Mouse (Mus musculus) neural tube, embryonic 15.5 days (tissue): ENCODE results near the gene Foxn3. TPM values are rescaled to one million over a fixed set of nuclear protein-coding genes. Genes with fewer than 3 reads are reported as not detected.

Experiments used
- ATAC-seq: fragments of 200-750 bp; cut with Nextera tagmentation; 2 replicates; pipeline ENCODE4 v1.8.0; 2017; ENCODE audit warnings: mild to moderate bottlenecking, moderate TSS enrichment, moderate library complexity; ENCODE audit not compliant: low FRiP score
- H3K27ac ChIP-seq: fragments of 300-500 bp; sonication (generic); replicated peaks from 2 replicates; pipeline ENCODE4 v1.5.1; 2015; ENCODE audit warnings: mild to moderate bottlenecking, inconsistent platforms
- H3K27me3 ChIP-seq: fragments of 300-500 bp; sonication (generic); replicated peaks from 2 replicates; pipeline ENCODE4 v1.6.1; 2015; ENCODE audit warnings: inconsistent platforms
- H3K36me3 ChIP-seq: fragments of 300-500 bp; sonication (generic); 2 replicates; pipeline ENCODE4 v1.6.1; 2015; ENCODE audit warnings: inconsistent platforms
- H3K4me1 ChIP-seq: fragments of 300-500 bp; sonication (generic); 2 replicates; pipeline ENCODE4 v1.6.1; 2015; ENCODE audit warnings: inconsistent platforms
- H3K4me2 ChIP-seq: fragments of 300-500 bp; sonication (generic); 2 replicates; pipeline ENCODE4 v1.6.1; 2015; ENCODE audit warnings: inconsistent platforms, mild to moderate bottlenecking, moderate library complexity
- H3K4me3 ChIP-seq: fragments of 300-500 bp; sonication (generic); replicated peaks from 2 replicates; pipeline ENCODE4 v1.5.1; 2015; ENCODE audit warnings: mild to moderate bottlenecking, inconsistent platforms
- H3K9ac ChIP-seq: fragments of 300-500 bp; sonication (generic); replicated peaks from 2 replicates; pipeline ENCODE4 v1.6.1; 2015; ENCODE audit warnings: mild to moderate bottlenecking, inconsistent platforms
- H3K9me3 ChIP-seq: fragments of 300-500 bp; sonication (generic); replicated peaks from 2 replicates; pipeline ENCODE4 v1.6.1; 2016; ENCODE audit warnings: inconsistent platforms
- WGBS: fragments of 180-500 bp; shearing (Covaris S2); methylation state at CpG from one replicate; pipeline ENCODE4 v1.1.7; 2015; ENCODE audit warnings: mixed read lengths; 5-methylcytosine and 5-hydroxymethylcytosine counted together
- polyA plus RNA-seq: library from polyadenylated mRNA; unstranded; fragments of >200 nt; fragmentation: Nextera tagmentation; extraction: Ambion mirVana; gene quantifications from 2 replicates; pipeline ENCODE4 v1.2.1, GENCODE M21; 2015

The Foxn3 gene
- polyA plus RNA-seq, 1 experiment from 2014 or later: 84.4 TPM

DNA sequence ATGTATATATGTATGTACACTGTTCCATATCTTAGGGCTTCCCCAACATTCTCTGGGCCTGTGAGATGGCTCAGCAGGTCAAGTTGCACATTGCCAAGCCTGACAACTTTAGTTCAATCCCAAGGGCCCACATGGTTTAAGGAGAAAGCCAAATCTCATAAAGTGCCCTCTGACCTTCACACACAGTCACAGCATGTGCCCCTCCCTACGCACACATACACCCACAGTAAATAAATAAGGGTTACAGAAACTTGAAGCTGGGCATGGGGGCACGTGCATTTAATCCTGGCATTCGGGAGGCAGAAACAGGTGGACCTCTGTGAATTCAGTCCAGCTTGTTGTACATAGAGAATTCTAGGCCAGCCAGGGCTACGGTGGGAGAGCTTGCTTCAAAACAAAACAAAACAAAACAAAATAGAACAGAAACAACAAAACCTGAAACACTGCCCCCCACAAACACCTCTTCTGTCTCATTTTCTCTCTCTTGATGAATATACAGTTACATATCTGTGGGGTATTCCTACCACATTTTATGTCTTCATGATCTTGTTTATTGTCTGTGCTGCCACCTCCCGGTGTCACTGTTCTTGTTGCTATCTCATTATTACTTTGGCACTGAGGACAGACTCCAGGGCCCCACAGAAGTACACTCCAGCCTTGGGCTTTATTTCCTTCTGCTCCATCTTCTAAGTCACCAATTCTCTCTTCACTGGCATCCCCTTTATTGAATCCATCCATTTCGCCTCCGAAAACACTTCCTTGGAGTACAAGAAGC is 19.8 kb downstream of the Foxn3 start:
- ATAC-seq: no peak
- no peak overlapping the region for H3K9ac ChIP-seq
- peaks cover 8% of the 10 kb centered on the region for H3K4me1 ChIP-seq
- H3K4me3 ChIP-seq: no peak overlapping the region
- no peaks in the 10 kb centered on the region for H3K27me3 ChIP-seq
- no peaks in the 10 kb centered on the region for H3K9me3 ChIP-seq
- no peak overlapping the region for H3K4me2 ChIP-seq
- H3K27ac ChIP-seq: no peak overlapping the region
- WGBS: 96% methylated on average over 7 of the region's 7 CpGs
- H3K36me3 ChIP-seq: no peaks in the 10 kb centered on the region; the same call in 1 of the 2 replicates

- Histone ChIP-seq H3K9me3 (no peaks in the 10 kb centered on the region), H3K4me1 (0 out of 2 replicates have a peak, but pooled peaks cover 1% of the 10 kb centered on the region), H3K27me3 (no peaks in the 10 kb centered on the region), H3K9ac (no peak overlapping the region), H3K36me3 (no peaks in the 10 kb centered on the region; the same call in 1 of the 2 replicates), H3K4me2 (no peak overlapping the region), H3K4me3 (no peak overlapping the region), H3K27ac (no peak overlapping the region)
- WGBS: 96% methylated on average over 4 of the region's 4 CpGs
- ATAC-seq: no peak
These were observed 23.2 kb downstream of the Foxn3 start for GRCm38 (mm10) chr12:99540201-99540600.

GRCm38 (mm10) chr12:99537316-99537715 is 26.1 kb downstream of the Foxn3 start:
- Histone ChIP-seq H3K4me1 (no peaks in the 10 kb centered on the region), H3K27ac (no peak overlapping the region), H3K9ac (no peak overlapping the region), H3K4me3 (no peak overlapping the region), H3K4me2 (no peak overlapping the region), H3K27me3 (no peaks in the 10 kb centered on the region), H3K36me3 (peaks cover 2% of the 10 kb centered on the region; the same call in 1 of the 2 replicates), H3K9me3 (no peaks in the 10 kb centered on the region)
- 91% methylated on average over 6 of the region's 6 CpGs for WGBS
- ATAC-seq: no peak

GRCm38 (mm10) chr12:99536426-99536825 is 27.0 kb downstream of the Foxn3 start:
- Histone ChIP-seq H3K27ac (no peak overlapping the region), H3K4me2 (no peak overlapping the region), H3K4me1 (no peaks in the 10 kb centered on the region), H3K9ac (no peak overlapping the region), H3K27me3 (no peaks in the 10 kb centered on the region), H3K4me3 (no peak overlapping the region), H3K9me3 (no peaks in the 10 kb centered on the region), H3K36me3 (peaks cover 2% of the 10 kb centered on the region; the same call in 1 of the 2 replicates)
- 98% methylated on average over 5 of the region's 5 CpGs for WGBS
- ATAC-seq: no peak

DNA sequence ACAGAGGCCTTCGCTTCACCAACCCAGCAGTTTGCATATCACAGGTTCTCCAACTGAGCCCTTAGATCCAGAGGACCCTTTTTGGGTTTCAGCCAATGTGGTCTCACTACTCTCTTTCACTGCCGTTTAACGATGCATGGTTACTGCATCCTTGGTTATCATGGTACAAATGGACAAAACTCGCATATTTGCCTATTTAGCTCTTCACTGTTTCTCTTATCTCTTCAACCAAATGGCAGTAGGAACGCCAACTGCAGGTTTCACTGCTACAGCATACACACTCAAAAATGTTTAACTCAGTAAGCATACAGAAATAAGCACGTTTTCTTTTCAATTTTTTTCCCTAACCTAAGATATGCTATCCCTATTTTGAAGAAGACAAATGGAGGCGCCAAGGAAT is 31.0 kb downstream of the Foxn3 start:
- no peak for ATAC-seq
- H3K27me3 ChIP-seq: no peaks in the 10 kb centered on the region
- H3K4me3 ChIP-seq: no peak overlapping the region
- H3K9ac ChIP-seq: no peak overlapping the region
- no peak overlapping the region for H3K4me2 ChIP-seq
- peaks cover 2% of the 10 kb centered on the region; the same call in 1 of the 2 replicates for H3K36me3 ChIP-seq
- H3K27ac ChIP-seq: no peak overlapping the region
- H3K4me1 ChIP-seq: peaks cover 12% of the 10 kb centered on the region
- WGBS: 91% methylated on average over 7 of the region's 7 CpGs
- no peaks in the 10 kb centered on the region for H3K9me3 ChIP-seq

- H3K4me3 ChIP-seq: no peak overlapping the region
- H3K9me3 ChIP-seq: no peaks in the 10 kb centered on the region
- no peak for ATAC-seq
- 0 out of 2 replicates have a peak, but pooled peaks cover 2% of the 10 kb centered on the region for H3K36me3 ChIP-seq
- 49% methylated on average over 17 of the region's 17 CpGs for WGBS
- 0 out of 2 replicates have a peak overlapping the region, but pooled peaks have one; percentile 9 for H3K4me2 ChIP-seq
- no peak overlapping the region for H3K27ac ChIP-seq
- H3K4me1 ChIP-seq: peaks cover 20% of the 10 kb centered on the region
- H3K27me3 ChIP-seq: no peaks in the 10 kb centered on the region
- no peak overlapping the region for H3K9ac ChIP-seq
These were observed 33.5 kb downstream of the Foxn3 start for GRCm38 (mm10) chr12:99529687-99530411.

DNA sequence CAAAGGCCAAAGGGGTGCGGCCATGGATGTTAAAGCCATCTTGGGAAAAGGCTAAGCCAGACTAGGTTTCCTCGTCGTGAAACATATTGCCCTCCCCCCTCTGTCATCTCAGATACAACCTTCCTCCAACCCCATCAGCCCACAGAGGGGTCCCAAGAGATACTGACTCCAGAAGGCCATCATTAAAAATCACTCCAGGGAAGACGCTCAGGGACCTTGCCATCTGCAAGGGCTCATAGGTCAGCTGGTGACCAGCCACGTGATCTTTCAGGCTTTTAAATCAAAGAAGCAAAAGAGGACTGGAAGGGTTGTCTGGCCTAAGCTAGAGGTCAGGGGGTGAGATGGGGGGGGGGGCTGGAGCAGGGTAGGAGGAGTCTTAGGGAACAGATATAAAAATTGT is 34.4 kb downstream of the Foxn3 start:
- 55% methylated on average over 5 of the region's 5 CpGs for WGBS

GRCm38 (mm10) chr12:99527452-99527851 is 35.9 kb downstream of the Foxn3 start:
- Histone ChIP-seq H3K4me2 (no peak overlapping the region), H3K9ac (no peak overlapping the region), H3K4me3 (no peak overlapping the region), H3K27ac (no peak overlapping the region), H3K36me3 (no peaks in the 10 kb centered on the region), H3K27me3 (no peaks in the 10 kb centered on the region), H3K4me1 (peaks cover 20% of the 10 kb centered on the region), H3K9me3 (no peaks in the 10 kb centered on the region)
- WGBS: 71% methylated on average over 6 of the region's 6 CpGs
- no peak for ATAC-seq

More for the DNA sequence above, 34.4 kb downstream of the Foxn3 start:
- H3K4me3 ChIP-seq: no peak overlapping the region
- H3K36me3 ChIP-seq: 0 out of 2 replicates have a peak, but pooled peaks cover under 1% of the 10 kb centered on the region
- no peaks in the 10 kb centered on the region for H3K9me3 ChIP-seq
- no peak for ATAC-seq
- H3K9ac ChIP-seq: no peak overlapping the region
- no peaks in the 10 kb centered on the region for H3K27me3 ChIP-seq
- no peak overlapping the region for H3K27ac ChIP-seq
- no peak overlapping the region for H3K4me2 ChIP-seq
- H3K4me1 ChIP-seq: peaks cover 20% of the 10 kb centered on the region

DNA sequence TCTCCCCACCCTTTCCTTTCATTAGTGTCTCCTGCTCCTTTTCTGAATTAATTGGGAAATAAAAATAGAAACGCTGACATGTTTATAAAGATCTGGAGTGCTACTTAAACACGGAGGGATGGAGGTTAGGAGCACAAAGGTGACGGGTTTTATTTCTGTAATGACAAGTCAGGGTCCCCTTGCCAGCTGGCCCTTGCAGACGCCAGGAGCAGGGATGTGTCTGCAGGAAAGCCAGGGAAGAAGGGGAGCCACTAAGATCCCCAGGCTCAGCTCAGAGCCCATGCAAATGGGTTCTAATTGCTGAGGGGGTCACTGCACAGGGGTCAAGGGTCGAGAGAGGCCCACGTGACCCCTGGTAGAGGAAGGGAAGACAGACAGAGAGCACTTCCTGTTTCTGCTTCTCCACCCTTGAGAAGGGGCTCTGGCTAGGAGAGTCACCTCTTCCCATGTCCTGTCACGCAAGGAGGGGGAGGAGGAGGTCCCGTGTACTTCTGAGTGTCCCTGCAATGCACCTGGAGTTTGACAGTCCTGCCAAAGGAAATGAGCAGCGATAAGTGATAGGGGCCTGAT is 36.7 kb downstream of the Foxn3 start:
- no peak for ATAC-seq
- WGBS: 62% methylated on average over 9 of the region's 9 CpGs
- no peaks in the 10 kb centered on the region for H3K27me3 ChIP-seq
- no peak overlapping the region for H3K9ac ChIP-seq
- H3K4me2 ChIP-seq: no peak overlapping the region
- no peak overlapping the region for H3K27ac ChIP-seq
- no peaks in the 10 kb centered on the region for H3K9me3 ChIP-seq
- peaks cover 20% of the 10 kb centered on the region for H3K4me1 ChIP-seq
- H3K4me3 ChIP-seq: no peak overlapping the region
- H3K36me3 ChIP-seq: no peaks in the 10 kb centered on the region

DNA sequence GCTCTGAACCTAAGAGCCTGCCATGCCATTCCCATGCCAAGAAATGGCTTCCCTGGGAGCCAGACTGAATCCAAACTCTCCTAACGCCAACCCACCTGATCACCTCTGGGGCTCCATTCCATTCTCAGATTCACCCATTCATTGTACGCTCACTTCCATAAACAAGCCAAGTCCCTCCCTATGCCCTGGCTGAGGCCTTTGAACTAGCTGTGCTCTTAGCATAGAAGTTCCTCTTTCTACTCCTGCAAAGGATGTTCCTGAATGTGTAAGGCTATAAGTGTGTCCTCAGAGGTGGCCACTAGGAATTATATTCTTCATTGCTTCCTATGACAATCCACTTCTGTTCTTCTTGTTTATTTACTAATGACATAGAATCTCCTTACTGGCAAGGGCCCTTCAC is 40.5 kb downstream of the Foxn3 start:
- Histone ChIP-seq H3K4me3 (no peak overlapping the region), H3K27ac (no peak overlapping the region), H3K9me3 (no peaks in the 10 kb centered on the region), H3K4me2 (no peak overlapping the region), H3K4me1 (peaks cover 22% of the 10 kb centered on the region), H3K36me3 (no peaks in the 10 kb centered on the region), H3K9ac (no peak overlapping the region), H3K27me3 (no peaks in the 10 kb centered on the region)
- ATAC-seq: no peak
- 86% methylated on average over 2 of the region's 2 CpGs for WGBS

DNA sequence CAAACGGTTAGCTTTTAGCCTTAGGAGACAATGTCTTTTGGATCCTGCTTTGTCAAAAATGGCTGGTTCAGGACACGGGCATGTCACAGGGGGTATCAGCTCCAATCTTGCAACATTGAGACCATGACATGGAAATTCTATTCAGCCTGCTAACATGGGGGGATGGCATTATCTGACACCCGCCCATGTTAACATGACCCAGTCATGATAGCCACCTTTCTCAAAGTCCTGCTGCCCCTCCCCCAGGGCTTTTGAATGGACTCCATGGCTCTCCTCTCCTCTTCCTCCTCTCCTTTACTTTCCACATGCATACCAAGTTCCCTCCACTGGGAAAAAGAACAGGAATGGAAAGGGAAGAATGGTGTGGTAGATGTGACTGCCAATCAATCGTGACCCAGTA is 43.5 kb downstream of the Foxn3 start:
- 82% methylated on average over 4 of the region's 4 CpGs for WGBS
- H3K27me3 ChIP-seq: no peaks in the 10 kb centered on the region
- ATAC-seq: no peak
- peaks cover 13% of the 10 kb centered on the region for H3K4me1 ChIP-seq
- H3K4me2 ChIP-seq: no peak overlapping the region
- peak overlapping the region; percentile 30; the same call in 1 of the 2 replicates for H3K27ac ChIP-seq
- H3K9me3 ChIP-seq: no peaks in the 10 kb centered on the region
- H3K36me3 ChIP-seq: no peaks in the 10 kb centered on the region
- H3K9ac ChIP-seq: no peak overlapping the region
- no peak overlapping the region for H3K4me3 ChIP-seq
